Mouse (Mus musculus): ENCODE measurements at regions not wholly inside any gene's neighbourhood (a gene's known extent, or its start where the extent isn't known, plus 50 kb on each side); places are given as distances from the start of the nearest gene placed in this dataset.
"Not testable (repeated sequence)": the region's sequence is repeated elsewhere in the genome, so short reads cannot be mapped to it uniquely, and the experiment has no call there.

DNA sequence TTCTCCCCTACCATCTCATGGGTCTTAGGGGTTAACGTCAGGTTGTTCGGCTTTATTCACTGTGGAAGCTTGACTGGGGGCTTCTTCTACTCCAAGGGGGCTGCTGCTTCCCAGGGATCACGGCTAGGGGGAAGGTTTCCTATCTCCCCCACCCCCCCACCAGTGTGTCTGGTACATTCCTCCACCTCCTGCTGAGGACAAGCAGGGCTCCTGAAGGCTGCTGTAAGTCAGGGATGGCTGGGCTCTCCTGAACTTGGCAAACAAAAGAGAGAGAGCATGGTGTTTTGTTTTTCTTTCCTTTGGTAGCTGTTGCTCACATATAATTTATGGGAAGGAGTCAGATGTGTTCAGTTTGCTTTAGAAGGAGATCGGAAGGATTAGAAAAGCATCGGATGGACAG, 54.7 kb upstream of the Commd3 start:
- DNase-seq (ENCODE audit: low spot score) = no peak

DNA sequence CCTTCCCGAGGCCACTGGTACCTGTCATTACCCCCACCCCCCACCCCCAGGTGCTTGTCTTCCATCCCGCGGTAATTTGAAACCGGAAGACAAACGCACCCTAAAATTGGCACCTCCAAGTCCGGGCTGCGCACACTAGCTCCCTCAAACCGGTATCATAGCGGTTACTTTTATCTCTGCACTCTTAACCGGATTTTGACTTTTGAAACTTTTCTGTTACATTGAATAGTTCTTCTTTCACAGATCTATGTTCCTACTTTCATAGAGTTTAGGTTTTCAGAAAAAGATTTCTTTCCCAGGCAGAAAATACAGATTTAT, 62.4 kb upstream of the Commd3 start:
- DNase-seq (ENCODE audit: low spot score) = no peak

DNA sequence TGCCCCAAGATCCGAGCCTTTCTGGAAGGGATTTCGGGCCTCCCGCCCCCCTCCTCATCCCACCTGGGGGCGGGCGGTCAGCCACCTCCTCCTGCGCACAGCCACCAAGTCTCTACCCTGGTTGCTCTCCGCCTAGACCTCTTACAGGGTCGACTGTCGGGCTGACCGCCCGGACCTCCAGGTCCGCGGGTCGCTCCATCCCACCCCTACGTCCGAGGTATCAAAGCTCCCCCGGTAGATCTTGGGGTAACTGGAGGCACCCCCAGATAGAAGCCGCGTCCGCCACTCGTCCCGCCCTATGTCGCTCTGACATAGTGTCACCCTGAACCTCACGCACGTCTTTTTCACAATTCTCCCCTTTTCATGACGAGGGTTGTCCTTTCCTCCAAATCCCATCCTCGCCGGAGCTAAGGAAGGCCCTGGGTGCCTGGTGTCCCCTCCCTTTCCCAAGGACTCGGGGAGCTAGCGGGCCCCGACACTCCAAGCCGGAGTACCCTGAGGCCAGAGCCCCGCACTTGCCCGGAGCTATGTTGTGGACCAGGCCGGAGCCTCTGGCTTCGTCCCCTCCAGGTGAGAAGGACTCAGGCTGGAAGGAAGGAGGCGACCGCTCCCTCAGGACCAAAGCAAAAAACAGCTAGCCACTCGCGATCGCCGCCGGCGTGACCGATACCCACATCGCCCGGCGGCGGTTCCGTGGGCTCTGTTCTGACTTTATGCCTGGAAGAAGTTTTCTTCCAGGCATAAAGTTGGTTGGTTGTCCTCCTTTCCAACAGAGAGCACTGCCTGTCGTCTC, 62.9 kb upstream of the Commd3 start:
- DNase-seq (ENCODE audit: low spot score) = no peak

DNA sequence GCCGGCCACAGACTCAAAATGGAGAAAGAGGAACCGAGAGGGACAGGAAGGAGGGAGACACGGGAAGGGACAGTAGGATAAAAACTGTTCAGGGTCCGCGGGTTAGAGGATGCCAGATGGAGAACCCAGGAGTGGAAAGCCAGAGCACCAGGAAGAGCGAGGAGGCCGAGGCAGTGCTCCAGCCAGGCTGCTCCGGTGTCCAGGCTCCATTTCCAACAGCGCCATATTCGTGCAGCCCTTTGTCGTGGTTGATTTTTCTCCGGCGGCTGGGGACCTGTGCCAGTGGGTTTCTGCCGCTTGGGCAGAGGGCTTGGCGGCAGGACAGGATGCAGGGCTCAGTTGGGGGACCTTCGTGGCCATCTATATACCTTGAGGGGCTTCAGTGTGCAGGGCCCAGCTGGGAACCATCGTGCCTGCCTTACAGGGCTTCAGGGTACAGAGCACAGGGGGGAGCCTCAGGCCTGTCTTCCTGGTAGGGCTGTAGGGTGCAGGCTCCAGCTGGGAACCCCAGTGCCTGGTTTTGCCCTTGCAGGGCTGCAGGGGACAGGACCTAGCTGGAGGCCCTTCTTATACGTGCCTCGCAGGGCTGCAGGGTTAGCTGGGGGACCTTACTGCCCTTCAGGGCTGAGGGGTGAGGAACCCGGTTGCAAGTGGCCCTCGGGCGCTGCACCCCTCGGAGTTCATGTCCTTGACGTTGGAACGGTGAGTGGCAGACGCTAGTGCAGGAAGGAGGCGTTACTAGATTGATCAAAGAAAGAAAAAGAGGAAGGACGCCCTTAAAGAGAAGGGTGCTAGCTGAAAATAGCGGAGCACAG, 63.7 kb upstream of the Commd3 start:
- DNase-seq (ENCODE audit: low spot score) = peak; percentile 20

DNA sequence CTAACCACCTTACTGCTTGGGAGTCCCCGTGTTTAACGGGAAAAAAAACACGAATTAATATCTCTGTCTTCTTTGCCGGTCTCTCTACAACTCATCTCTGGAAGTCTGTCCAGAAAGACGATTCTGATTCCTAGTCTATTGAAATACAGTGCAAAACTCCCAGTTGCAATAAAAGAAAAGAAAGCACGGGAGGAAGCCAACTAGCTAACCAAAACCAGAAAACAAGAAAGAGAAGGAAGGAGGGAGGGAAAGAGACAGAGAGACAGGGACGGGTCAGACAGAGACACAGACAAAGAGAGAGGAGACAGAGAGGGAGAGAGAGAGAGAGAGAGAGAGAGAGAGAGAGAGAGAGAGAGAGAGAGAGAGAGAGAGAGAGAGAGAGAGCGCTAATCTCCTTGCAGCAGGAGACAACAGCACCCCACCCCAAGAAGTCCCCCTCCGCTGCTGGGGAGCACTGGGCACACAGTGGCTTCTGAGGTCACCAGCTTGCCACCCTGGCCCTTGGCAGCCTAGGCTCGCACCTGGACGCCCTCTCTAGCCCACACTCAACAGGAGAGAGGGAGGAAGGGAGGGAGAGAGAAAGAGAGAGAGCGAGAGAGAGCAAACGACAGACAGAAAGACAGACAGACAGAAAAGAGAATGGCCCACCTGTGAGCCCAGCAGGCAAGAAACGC, 64.5 kb upstream of the Commd3 start:
- DNase-seq (ENCODE audit: low spot score) = no peak

DNA sequence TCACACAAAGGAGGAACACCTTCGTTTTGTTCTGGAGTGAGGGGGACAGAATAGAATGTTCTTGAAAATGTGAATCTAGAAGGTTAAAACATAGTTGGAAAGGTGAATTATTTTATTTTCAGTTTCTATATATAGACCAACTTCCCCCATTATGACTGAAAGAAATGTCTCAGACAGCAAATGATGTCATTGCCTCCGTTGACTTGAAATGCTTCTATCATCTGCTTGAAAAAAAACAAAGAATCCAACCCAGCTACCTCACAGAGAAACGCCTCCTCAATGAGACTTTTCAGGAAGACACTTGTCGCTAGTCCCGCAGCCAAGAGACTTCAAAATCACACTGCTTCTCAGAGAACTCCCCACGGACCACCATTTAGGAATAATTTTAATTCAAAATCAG, 65.1 kb upstream of the Commd3 start:
- no peak for DNase-seq (ENCODE audit: low spot score)

- DNase-seq (ENCODE audit: low spot score) = no peak
These were observed 80.0 kb upstream of the Commd3 start for GRCm38 (mm10) chr2:18592221-18592620.

GRCm38 (mm10) chr2:18588232-18588631, 84.0 kb upstream of the Commd3 start:
- no peak for DNase-seq (ENCODE audit: low spot score)

- no peak for DNase-seq (ENCODE audit: low spot score)
These were observed 84.4 kb upstream of the Commd3 start for GRCm38 (mm10) chr2:18587746-18588231.

DNA sequence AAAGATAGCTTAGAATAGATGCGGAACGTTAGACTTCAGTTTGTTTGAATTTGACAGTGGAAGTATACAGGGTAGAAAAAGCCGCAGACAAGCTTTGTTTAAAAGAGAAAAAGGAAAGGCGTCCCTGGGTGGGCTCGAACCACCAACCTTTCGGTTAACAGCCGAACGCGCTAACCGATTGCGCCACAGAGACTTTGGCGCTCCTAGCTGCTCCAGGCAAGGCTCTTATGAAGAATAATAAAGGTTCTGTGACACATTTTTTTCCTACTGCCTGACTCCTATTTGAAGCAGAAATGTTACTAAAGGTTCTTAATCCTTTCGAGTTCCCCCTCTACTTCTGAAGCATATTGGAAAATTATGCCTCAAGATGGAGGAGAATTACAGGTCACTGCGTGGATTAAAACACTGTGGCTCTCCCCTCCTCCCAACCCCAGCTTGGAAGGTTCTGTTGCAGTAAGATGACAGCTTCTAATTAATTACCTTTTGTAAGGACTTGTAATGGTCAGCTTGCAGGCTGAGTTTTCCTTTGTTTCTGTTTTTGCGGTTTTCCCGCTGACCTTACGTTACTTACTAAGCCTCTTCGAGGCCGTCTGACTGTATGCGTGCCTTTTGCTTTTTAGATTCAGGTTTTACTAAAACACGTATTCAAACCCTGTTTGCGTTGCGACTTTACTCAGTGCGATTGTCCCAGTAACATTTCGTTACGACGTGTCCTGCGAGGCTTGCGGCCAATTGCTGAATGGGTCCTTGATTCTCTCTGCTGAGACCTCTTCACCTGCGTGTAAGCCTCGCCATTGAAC, 85.1 kb upstream of the Commd3 start:
- peak; percentile 84 for DNase-seq (ENCODE audit: low spot score)

DNA sequence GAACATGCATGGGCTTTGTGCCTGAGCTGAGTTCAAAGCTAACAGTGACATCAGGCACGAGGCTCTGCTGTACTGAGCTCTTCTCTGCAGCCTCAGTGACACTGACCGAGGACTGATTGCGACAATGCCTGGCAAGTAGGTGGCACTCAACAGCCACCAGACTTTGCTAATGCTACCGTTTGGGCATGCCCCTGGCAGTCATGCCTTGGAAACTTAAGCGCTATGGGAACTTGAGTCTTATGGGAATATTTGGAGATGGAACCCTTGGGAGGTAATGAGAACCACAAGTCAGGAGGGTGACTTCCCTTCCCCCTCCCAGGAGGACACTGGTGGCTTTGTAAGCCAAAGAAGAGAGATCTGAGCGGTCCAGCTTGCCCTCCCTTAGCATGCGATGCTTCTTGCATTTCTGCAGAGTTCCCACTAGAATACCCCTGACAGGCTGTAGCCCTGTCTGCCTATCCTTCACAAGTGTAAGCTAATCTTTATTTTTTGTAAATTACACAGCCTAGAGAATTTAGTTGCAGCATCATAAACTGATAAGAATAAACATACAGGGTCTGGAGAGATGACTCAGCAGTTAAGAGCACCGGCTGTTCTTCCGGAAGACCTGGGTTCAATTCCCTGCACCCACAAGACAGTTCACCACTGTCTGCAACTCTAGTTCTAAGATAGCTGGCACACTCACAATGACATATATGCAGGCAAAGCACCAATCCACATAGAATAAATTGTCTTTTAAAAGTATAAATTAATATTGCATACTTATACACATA, 86.4 kb upstream of the Commd3 start:
- DNase-seq (ENCODE audit: low spot score) = no peak

- DNase-seq (ENCODE audit: low spot score) = no peak
These were observed 114.1 kb upstream of the Commd3 start for GRCm38 (mm10) chr2:18558133-18558532.

- no peak for DNase-seq (ENCODE audit: low spot score)
These were observed 124.1 kb upstream of the Commd3 start for GRCm38 (mm10) chr2:18547964-18548643.

DNA sequence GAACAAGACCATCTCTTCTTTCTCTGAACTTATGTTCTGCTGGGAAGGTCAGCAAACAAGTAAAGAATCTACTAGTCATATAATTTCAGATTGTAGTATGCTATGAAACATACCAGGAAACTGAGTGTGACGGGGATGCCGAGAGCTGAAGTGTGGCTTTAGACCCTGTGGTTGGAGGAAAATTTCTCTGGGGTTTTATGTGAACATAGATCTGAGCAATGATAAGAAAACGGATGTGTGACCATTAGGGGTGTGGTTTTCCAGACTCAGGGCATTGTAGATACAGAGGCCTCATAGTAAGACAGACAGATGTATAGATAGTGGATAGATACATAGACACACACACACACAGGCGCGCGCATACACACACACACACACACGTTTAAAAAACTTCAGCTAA, 131.8 kb upstream of the Dnajc1 start:
- no peak for DNase-seq (ENCODE audit: low spot score)

- DNase-seq (ENCODE audit: low spot score) = no peak
These were observed 131.3 kb upstream of the Dnajc1 start for GRCm38 (mm10) chr2:18523911-18524310.

DNA sequence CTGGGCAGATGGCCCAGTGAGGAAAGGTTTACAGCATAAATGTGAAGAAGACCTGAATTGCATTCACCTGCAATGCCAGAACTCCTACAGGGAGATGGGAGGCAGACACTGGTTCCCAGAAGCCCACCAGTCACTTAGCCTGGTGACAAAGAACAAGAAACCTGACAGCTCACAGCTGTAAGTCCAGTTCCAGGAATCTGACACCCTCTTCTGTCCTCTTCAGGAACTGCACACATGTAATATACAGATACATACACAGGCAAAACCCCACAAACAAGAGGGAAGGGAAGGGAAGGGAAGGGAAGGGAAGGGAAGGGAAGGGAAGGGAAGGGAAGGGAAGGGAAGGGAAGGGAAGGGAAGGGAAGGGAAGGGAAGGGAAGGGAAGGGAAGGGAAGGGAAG, 120.8 kb upstream of the Dnajc1 start:
- DNase-seq (ENCODE audit: low spot score) = no peak

GRCm38 (mm10) chr2:18509317-18509716, 116.7 kb upstream of the Dnajc1 start:
- no peak for DNase-seq (ENCODE audit: low spot score)

DNA sequence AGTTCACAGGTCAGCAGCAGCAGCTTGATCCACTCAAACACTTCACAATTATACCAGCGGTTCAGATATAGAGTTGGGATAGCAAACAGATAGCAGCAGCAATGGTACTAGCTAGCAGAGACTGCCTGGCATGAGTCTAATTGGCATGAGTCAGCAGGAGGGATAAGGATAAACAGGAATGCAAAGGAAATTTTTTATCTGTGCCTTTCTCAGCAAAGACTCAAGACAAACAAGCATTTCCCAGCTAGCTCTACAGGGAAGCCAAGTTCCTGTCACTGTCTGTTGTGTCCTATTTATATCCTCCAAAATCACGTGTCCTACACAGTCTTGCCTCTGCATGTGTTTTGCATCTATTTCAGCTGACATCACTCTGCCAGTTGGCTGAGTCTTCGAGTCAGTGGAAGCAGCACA, 80.7 kb upstream of the Dnajc1 start:
- DNase-seq (ENCODE audit: low spot score) = no peak

- DNase-seq (ENCODE audit: low spot score) = no peak
These were observed 68.3 kb upstream of the Dnajc1 start for GRCm38 (mm10) chr2:18460901-18461300.

- not testable (repeated sequence) for DNase-seq (ENCODE audit: low spot score)
These were observed 67.7 kb upstream of the Dnajc1 start for GRCm38 (mm10) chr2:18460281-18460680.

DNA sequence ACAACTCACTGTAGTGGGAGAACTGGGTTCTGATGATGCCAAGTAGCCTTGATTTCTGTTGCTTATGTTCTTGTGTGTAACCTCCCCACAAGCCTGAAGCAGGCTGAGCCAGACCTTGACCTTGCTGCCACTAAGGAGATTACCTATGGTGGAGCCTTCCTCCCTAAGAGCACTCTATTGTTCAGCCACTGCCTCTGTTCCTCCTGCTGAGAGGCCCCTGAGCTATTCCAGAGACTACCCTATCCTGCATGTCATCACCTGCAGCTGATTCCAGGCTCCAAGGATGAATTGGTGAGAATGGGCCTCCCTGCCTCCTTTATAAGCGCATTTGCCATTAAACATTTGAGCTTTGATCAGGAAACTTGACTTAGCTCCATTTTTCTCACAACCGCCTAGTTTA, 60.8 kb upstream of the Dnajc1 start:
- not testable (repeated sequence) for DNase-seq (ENCODE audit: low spot score)

Data from layer of hippocampus, adult 9-10 months (tissue).